Mouse (Mus musculus): ENCODE data around the gene Sowahd. TPM values are rescaled to one million over a fixed set of nuclear protein-coding genes. Genes with fewer than 3 reads are reported as not detected.

The Sowahd gene
- polyA plus RNA-seq (2012; ENCODE audit: insufficient read depth, insufficient read length, missing spikeins) = not detected in 2 replicates

DNA sequence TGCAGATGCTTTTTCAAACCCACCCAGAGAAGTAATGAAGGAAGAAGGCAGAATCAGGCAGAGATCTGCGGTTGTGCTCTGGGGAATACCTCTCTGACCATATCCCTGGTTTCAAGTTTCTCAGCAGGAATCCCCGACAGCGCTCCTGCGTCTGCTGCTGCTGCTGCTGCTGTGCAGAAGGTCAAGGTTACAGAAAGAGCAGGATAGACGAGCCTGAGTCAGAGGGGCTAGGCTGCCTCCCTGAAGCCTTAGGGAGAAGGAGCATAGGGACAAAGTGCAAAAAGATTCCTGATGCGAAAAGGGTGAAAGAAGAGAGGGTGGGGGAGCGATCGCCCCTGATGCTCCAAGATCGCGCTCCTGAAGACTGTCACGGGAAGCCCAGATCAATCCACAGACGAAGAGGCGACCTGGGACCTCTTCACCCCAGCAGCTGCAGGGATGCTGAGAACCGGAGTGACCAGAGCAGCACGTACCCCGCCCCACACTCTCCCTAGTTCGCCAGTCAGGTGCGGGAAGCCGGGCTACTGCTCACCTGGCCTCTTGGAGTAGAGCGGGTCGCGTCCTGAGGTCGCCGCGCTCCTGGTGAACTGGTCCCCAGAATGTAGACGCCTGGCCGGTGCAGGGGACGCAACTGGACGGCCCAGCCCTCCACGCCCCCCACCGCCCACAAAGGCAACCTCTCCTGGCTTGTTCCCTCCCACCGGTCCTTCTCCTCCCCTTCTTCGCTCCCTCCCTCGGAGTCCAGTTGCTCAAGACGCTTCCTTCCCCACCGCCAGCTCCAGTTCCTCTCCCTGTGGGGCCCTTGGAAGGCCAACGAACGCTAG is at the start of gene Sowahd:
Gene Sowahd (plus strand): TSS at position 780 of the 824 bp plus-strand sequence.
- TF ChIP-seq POLR2A (IDR thresholded peaks at IDR 0.05; ENCODE audit: borderline replicate concordance, low read depth, low read length) = no peak
- no peak for TF ChIP-seq CTCF (IDR thresholded peaks at IDR 0.05; ENCODE audit: low read depth, low read length)
- peak within 1 kb of the TSS; percentile 40 for H3K4me3 ChIP-seq (ENCODE audit: insufficient read depth, low read length)
- no peaks in the 10 kb centered on the region for H3K4me1 ChIP-seq (ENCODE audit: control insufficient read depth, insufficient read depth, low read length)
- no peak within 1 kb of the TSS for H3K27ac ChIP-seq (ENCODE audit: insufficient read depth, low read depth, low read length)

DNA sequence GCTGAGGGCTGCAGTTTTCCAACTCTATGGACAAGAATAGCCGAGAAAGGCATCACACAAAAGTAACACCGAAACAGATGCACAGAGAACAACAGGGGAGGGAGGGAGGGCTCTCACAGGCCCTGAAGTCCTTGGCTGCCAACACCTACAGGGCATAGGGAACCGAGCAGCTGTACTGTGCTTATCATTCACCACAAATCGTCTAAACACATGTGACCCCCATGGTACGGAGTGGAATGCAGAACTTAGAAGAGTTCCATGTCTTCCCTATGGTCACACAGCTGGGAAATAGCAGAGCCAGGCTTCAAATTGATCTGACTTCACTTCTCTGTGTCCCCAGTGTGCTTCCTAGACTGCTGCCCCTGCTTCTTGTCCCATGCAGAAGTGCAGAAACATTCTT is 34.8 kb upstream of the Sowahd start:
- no peak for TF ChIP-seq CTCF (IDR thresholded peaks at IDR 0.05; ENCODE audit: low read depth, low read length)
- TF ChIP-seq POLR2A (IDR thresholded peaks at IDR 0.05; ENCODE audit: borderline replicate concordance, low read depth, low read length) = no peak
- H3K4me3 ChIP-seq (ENCODE audit: insufficient read depth, low read length) = no peak overlapping the region
- H3K4me1 ChIP-seq (ENCODE audit: control insufficient read depth, insufficient read depth, low read length) = no peaks in the 10 kb centered on the region
- no peak overlapping the region for H3K27ac ChIP-seq (ENCODE audit: insufficient read depth, low read depth, low read length)

DNA sequence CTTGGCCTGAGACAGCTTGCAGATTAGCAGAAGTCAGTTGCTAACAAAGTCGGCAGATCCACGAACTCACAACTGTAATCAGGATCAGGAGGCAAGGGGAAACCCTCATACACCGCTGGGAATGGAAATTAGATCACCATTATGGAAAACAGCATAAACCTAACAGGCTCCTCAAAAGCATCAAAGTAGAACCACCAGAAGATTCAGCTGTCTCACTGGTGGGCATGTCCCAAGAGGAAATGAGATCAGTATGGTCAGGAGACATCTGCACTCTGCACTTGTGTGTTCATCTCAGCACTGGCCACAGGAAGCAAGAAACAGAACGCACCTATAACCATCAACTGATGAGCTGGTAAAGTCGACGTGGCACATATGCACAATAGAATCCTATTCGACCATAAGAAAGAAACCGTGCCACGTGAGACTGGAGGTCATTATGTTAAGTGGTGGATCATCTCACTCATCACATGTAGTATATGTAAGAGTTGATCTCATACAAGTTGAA is 30.4 kb upstream of the Sowahd start:
- Histone ChIP-seq H3K4me1 (ENCODE audit: control insufficient read depth, insufficient read depth, low read length) (no peaks in the 10 kb centered on the region), H3K27ac (ENCODE audit: insufficient read depth, low read depth, low read length) (no peak overlapping the region)

DNA sequence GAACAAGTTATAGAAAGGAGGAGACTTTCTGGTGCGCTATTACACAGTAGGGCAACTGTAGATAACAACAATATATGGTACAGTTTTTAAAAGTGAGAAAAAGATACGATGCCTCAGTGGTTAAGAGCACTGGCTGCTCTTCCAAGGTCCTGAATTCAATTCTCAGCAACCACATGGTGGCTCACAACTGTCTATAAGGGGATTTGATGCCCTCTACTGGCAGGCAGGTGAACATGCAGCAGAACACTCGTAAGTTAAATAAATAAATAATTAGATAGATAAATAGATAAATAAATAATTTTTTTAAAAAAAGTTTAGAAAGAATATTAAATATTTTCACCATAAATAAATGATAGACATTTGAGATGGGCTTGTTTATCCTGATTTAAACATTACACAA is 29.6 kb upstream of the Sowahd start:
- TF ChIP-seq CTCF (IDR thresholded peaks at IDR 0.05; ENCODE audit: low read depth, low read length) (no peak), POLR2A (IDR thresholded peaks at IDR 0.05; ENCODE audit: borderline replicate concordance, low read depth, low read length) (no peak)
- no peaks in the 10 kb centered on the region for H3K4me1 ChIP-seq (ENCODE audit: control insufficient read depth, insufficient read depth, low read length)
- no peak overlapping the region for H3K27ac ChIP-seq (ENCODE audit: insufficient read depth, low read depth, low read length)
- no peak overlapping the region for H3K4me3 ChIP-seq (ENCODE audit: insufficient read depth, low read length)

More for the DNA sequence above, 30.4 kb upstream of the Sowahd start:
- H3K4me3 ChIP-seq (ENCODE audit: insufficient read depth, low read length) = no peak overlapping the region
- TF ChIP-seq CTCF (IDR thresholded peaks at IDR 0.05; ENCODE audit: low read depth, low read length) (no peak), POLR2A (IDR thresholded peaks at IDR 0.05; ENCODE audit: borderline replicate concordance, low read depth, low read length) (no peak)

DNA sequence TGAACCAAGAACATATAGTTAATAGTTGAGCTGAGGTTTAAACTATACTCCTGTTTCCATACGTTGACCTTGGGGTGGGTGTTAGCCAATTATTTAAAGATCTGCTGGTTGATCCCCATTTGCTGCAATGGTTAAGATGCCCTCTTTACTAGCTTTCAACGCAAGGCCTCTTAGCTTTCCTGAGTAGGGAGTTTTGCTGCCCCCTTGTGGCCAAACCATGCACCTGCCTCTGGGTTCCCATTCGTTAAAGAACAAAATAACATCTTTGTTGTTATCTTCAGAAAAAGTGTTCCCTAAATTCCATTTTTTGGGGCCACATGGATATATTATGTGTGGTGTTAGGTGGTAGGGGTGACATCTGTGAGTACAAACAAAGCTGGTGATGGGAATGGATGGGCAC is 26.0 kb upstream of the Sowahd start:
- no peaks in the 10 kb centered on the region for H3K4me1 ChIP-seq (ENCODE audit: control insufficient read depth, insufficient read depth, low read length)
- no peak overlapping the region for H3K27ac ChIP-seq (ENCODE audit: insufficient read depth, low read depth, low read length)
- TF ChIP-seq CTCF (IDR thresholded peaks at IDR 0.05; ENCODE audit: low read depth, low read length) (peak; percentile 41), POLR2A (IDR thresholded peaks at IDR 0.05; ENCODE audit: borderline replicate concordance, low read depth, low read length) (no peak)
- H3K4me3 ChIP-seq (ENCODE audit: insufficient read depth, low read length) = no peak overlapping the region

DNA sequence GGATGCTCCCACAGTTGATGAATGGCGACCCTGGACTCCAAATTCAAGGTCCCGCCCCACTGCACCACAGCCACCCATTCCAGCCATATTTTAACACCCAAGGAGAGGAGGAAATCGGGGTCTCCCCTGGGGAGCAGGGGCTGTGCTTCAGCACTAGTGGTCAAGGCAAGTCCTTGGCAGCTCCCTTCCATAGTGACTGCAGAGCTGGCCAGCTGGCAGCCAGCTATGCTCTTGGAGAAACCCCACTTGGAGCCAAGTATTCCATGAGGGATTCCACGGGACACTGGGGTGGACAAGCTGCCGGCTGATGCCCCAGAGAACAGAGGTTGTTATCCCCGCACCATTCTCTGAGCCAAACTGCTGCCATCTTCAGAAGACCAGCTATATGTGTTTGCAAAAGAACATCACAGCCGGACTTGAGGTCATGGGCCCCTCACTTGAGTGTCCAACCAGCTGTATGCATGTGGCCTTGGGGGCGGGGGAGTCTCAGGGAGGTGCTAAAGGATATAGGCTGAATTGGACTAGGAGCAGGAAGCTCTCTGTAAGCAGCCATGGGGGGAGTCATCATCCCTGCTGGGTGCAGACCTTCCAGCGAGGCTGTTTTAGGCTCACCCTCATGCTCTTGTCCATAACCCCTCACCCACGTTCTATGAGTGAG is 24.9 kb upstream of the Sowahd start:
- TF ChIP-seq CTCF (IDR thresholded peaks at IDR 0.05; ENCODE audit: low read depth, low read length) (no peak), POLR2A (IDR thresholded peaks at IDR 0.05; ENCODE audit: borderline replicate concordance, low read depth, low read length) (no peak)
- Histone ChIP-seq H3K4me3 (ENCODE audit: insufficient read depth, low read length) (no peak overlapping the region), H3K27ac (ENCODE audit: insufficient read depth, low read depth, low read length) (no peak overlapping the region), H3K4me1 (ENCODE audit: control insufficient read depth, insufficient read depth, low read length) (no peaks in the 10 kb centered on the region)

DNA sequence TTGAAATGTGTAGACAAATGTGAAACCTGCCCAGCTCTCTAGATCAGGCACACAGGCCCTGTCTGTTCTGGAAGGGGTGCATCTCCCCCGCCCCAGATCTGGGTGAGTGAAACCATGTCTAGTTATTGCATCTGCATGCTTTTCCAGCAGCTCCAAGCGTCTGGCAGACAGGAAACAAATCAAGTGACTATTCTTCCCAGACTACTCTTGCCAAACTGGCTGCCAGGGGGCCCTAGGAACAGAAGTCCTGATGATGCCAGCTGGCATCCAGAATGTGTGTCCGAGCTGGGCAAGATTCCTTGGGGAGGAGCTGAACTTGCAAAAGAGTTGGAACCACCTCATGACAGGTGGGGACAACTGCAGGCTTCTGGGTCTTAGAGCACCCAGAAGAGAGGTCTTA is 20.3 kb upstream of the Sowahd start:
- TF ChIP-seq POLR2A (IDR thresholded peaks at IDR 0.05; ENCODE audit: borderline replicate concordance, low read depth, low read length) (no peak), CTCF (IDR thresholded peaks at IDR 0.05; ENCODE audit: low read depth, low read length) (no peak)
- Histone ChIP-seq H3K27ac (ENCODE audit: insufficient read depth, low read depth, low read length) (no peak overlapping the region), H3K4me3 (ENCODE audit: insufficient read depth, low read length) (no peak overlapping the region), H3K4me1 (ENCODE audit: control insufficient read depth, insufficient read depth, low read length) (no peaks in the 10 kb centered on the region)

DNA sequence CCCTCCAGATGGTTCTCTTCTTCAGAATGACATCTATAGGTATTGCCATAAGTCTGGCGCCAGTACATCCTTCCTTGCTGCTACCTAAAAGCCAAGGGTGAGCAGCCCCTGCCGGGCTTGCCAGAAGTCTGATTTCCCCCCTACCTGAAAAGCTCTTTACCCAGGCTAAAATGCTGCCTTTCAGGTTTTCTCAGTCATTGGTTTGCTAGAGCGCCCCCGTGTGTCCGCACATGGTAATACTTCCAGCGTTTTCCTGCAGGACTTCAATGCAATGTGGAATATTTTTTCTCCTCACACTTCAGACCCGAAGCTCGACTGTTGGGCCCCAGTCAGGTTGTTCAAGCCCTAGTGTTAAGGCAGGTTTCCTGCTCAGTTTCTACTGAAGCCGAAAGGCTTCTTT is 5.9 kb upstream of the Sowahd start:
- Histone ChIP-seq H3K4me3 (ENCODE audit: insufficient read depth, low read length) (no peak overlapping the region), H3K4me1 (ENCODE audit: control insufficient read depth, insufficient read depth, low read length) (no peaks in the 10 kb centered on the region), H3K27ac (ENCODE audit: insufficient read depth, low read depth, low read length) (no peak overlapping the region)
- TF ChIP-seq CTCF (IDR thresholded peaks at IDR 0.05; ENCODE audit: low read depth, low read length) (peak; percentile 74), POLR2A (IDR thresholded peaks at IDR 0.05; ENCODE audit: borderline replicate concordance, low read depth, low read length) (no peak)

DNA sequence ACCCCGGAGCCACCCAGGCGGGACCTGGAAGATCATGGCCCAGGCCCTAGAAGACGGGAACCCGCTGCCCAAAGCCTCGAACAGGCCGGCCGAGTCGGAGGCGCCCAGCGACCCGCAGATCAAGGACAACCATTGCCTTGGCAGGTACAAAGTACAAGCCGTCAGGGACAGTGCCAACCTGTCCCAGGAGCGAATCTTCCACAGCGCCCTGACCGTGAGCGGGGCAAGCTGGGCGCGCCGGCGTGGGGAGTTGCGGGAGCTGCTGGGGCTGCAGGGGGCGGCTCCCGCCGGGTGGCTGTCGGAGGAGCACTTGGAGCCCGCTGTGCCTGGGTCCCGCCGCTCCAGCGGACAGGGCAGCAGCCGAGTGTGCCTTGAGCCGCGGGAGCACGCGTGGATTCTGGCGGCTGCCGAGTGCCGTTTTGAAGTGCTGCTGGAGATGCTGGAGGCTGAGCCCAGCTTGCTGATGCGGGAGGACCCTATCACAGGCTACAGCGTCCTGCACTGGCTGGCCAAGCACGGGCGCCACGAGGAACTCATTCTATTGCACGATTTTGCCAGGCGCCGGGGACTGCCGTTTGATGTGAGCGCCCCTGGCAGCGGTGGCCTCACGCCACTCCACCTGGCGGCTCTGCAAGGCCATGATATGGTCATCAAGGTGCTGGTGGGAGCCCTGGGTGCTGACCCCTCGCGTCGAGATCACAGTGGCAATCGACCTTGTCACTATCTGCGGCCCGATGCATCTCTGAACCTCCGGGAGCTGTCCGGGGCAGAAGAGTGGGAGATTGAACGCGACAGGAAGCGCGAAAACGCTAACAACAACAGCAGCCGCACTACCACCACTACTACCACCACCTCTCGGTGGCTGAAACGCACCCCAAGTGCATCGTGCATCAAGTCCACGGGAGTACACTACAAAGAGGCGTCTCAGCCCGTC is 512 bp downstream of the Sowahd start:
- TF ChIP-seq CTCF (IDR thresholded peaks at IDR 0.05; ENCODE audit: low read depth, low read length) (no peak), POLR2A (IDR thresholded peaks at IDR 0.05; ENCODE audit: borderline replicate concordance, low read depth, low read length) (no peak)
- Histone ChIP-seq H3K4me1 (ENCODE audit: control insufficient read depth, insufficient read depth, low read length) (no peaks in the 10 kb centered on the region), H3K4me3 (ENCODE audit: insufficient read depth, low read length) (peak overlapping the region; percentile 40), H3K27ac (ENCODE audit: insufficient read depth, low read depth, low read length) (no peak overlapping the region)
